Mouse (Mus musculus): Measurements from ENCODE around the gene Fbln1. TPM values are rescaled to one million over a fixed set of nuclear protein-coding genes. Genes with fewer than 3 reads are reported as not detected.

Gene Fbln1
- polyA plus RNA-seq, 1 experiment: not detected

DNA sequence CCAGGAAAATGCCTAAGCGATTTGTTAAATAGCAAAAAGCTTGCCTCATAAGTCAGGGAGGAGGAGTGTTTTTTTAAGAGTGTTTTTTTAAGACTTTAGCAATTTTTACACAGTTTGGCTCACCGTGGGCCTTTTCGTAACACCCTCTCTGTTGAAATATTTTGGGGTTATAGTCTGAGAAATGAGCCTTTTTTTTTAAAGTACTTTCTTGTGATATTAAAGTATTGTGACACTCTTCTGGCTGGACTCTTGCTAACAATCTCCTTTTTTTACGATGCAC lies 26.4 kb downstream of the Fbln1 start:
- H3K9me3 ChIP-seq: peaks cover 7% of the 10 kb centered on the region
- TF ChIP-seq FLI1 (IDR thresholded peaks at IDR 0.05; ENCODE audit: low read length): no peak
- no peak for TF ChIP-seq GATA1 (IDR thresholded peaks at IDR 0.05; ENCODE audit: borderline replicate concordance, low read length)

DNA sequence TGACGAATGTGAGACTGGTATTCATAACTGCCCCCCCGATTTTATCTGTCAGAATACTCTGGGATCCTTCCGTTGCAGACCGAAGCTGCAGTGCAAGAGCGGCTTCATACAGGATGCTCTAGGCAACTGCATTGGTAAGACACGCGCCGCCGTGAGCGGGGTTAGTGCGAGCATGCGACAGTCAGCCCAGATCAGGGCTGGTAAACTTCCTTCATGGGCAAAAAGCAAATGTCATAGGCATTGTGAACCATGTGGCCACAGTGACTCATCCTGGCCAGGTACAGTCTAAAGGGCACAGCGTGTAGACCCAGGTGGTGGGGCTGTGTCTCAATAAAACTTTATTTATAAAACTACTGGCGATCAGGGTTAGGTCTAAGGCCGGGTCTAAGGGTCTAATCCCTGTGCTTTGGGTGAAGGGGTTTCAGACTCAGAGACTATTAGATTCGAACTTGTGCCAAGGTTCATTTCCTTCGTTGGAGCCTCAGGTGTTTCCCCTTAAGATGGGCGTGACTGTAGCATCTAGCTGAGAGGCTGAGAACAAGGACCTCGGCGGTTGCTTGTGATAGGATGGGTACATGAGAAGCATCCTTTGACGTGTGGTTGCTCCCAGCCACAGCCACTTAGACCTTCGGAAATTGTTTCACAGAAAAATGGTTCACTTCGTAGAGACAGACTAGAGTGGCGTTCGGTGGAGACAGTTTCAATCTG lies 26.9 kb downstream of the Fbln1 start:
- Histone ChIP-seq H3K27me3 (replicated peaks) (peaks cover 25% of the 10 kb centered on the region), H3K36me3 (replicated peaks; ENCODE audit: low read length) (no peaks in the 10 kb centered on the region), H3K4me3 (replicated peaks) (no peak overlapping the region), H3K4me1 (peaks cover 9% of the 10 kb centered on the region), H3K9me3 (peaks cover 7% of the 10 kb centered on the region)
- no peak for TF ChIP-seq FLI1 (IDR thresholded peaks at IDR 0.05; ENCODE audit: low read length)
- no peak for TF ChIP-seq GATA1 (IDR thresholded peaks at IDR 0.05; ENCODE audit: borderline replicate concordance, low read length)

More for the DNA sequence above, 26.4 kb downstream of the Fbln1 start:
- Histone ChIP-seq H3K4me3 (replicated peaks) (no peak overlapping the region), H3K27me3 (replicated peaks) (peaks cover 25% of the 10 kb centered on the region), H3K4me1 (peaks cover 9% of the 10 kb centered on the region), H3K36me3 (replicated peaks; ENCODE audit: low read length) (no peaks in the 10 kb centered on the region)

- TF ChIP-seq GATA1 (IDR thresholded peaks at IDR 0.05; ENCODE audit: borderline replicate concordance, low read length) (no peak), FLI1 (IDR thresholded peaks at IDR 0.05; ENCODE audit: low read length) (no peak)
- H3K4me1 ChIP-seq: peaks cover 9% of the 10 kb centered on the region
- H3K9me3 ChIP-seq: peaks cover 7% of the 10 kb centered on the region
Measured at GRCm38 (mm10) chr15:85233251-85233611, 27.5 kb downstream of the Fbln1 start.

GRCm38 (mm10) chr15:85233690-85234089 lies 27.9 kb downstream of the Fbln1 start:
- Histone ChIP-seq H3K4me1 (peaks cover 9% of the 10 kb centered on the region), H3K4me3 (replicated peaks) (no peak overlapping the region), H3K9me3 (peaks cover 7% of the 10 kb centered on the region), H3K27me3 (replicated peaks) (peaks cover 24% of the 10 kb centered on the region), H3K36me3 (replicated peaks; ENCODE audit: low read length) (no peaks in the 10 kb centered on the region)
- TF ChIP-seq GATA1 (IDR thresholded peaks at IDR 0.05; ENCODE audit: borderline replicate concordance, low read length) (no peak), FLI1 (IDR thresholded peaks at IDR 0.05; ENCODE audit: low read length) (no peak)

More at GRCm38 (mm10) chr15:85233251-85233611, 27.5 kb downstream of the Fbln1 start:
- H3K36me3 ChIP-seq (replicated peaks; ENCODE audit: low read length): no peaks in the 10 kb centered on the region
- H3K4me3 ChIP-seq (replicated peaks): no peak overlapping the region
- peaks cover 27% of the 10 kb centered on the region for H3K27me3 ChIP-seq (replicated peaks)

GRCm38 (mm10) chr15:85238821-85239745 lies 33.3 kb downstream of the Fbln1 start:
- Histone ChIP-seq H3K27me3 (replicated peaks) (peaks cover 34% of the 10 kb centered on the region), H3K9me3 (no peaks in the 10 kb centered on the region)

DNA sequence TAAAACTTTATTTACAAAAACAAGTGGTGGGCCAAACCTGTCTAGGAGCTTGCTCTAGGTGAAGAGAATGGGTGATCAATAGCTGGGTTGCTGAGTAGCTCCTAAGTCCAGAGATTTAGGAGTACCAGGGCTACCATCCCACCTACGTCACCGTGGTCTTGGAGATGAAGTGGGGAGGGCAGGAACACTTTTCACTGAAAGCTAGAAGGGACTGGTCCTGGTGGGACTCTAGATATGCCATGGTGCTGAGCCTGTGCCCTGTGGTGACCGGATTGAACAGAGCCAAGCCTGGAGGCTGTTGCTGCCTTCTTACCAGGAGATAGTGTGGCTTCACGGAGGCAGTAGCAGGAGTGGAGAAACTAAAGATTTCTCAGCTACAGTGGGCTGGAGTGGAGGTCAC lies 34.3 kb downstream of the Fbln1 start:
- H3K9me3 ChIP-seq: no peaks in the 10 kb centered on the region
- H3K4me3 ChIP-seq (replicated peaks): no peak overlapping the region
- TF ChIP-seq GATA1 (IDR thresholded peaks at IDR 0.05; ENCODE audit: borderline replicate concordance, low read length) (no peak), FLI1 (IDR thresholded peaks at IDR 0.05; ENCODE audit: low read length) (no peak)
- H3K4me1 ChIP-seq: no peaks in the 10 kb centered on the region
- no peaks in the 10 kb centered on the region for H3K36me3 ChIP-seq (replicated peaks; ENCODE audit: low read length)
- H3K27me3 ChIP-seq (replicated peaks): peaks cover 39% of the 10 kb centered on the region

More at GRCm38 (mm10) chr15:85238821-85239745, 33.3 kb downstream of the Fbln1 start:
- no peak overlapping the region for H3K4me3 ChIP-seq (replicated peaks)
- H3K36me3 ChIP-seq (replicated peaks; ENCODE audit: low read length): no peaks in the 10 kb centered on the region
- H3K4me1 ChIP-seq: no peaks in the 10 kb centered on the region
- TF ChIP-seq FLI1 (IDR thresholded peaks at IDR 0.05; ENCODE audit: low read length): no peak
- TF ChIP-seq GATA1 (IDR thresholded peaks at IDR 0.05; ENCODE audit: borderline replicate concordance, low read length): no peak

DNA sequence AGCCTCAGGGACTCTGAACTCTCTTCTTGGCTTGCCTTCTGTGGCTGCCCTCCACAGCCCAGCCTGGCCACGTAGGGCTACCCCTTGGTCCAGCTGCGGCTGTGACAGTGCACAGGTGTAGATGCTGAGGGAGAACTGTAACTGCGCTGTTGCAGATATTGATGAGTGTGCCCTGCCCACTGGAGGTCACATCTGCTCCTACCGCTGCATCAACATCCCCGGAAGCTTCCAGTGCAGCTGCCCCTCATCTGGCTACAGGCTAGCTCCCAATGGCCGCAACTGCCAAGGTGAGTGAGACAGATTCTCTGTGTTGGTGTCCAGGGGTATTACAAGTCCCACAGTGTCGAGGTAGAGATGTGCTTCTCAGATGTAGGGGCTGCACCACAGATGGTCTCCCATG lies 36.1 kb downstream of the Fbln1 start:
- TF ChIP-seq FLI1 (IDR thresholded peaks at IDR 0.05; ENCODE audit: low read length) (no peak), GATA1 (IDR thresholded peaks at IDR 0.05; ENCODE audit: borderline replicate concordance, low read length) (no peak)
- Histone ChIP-seq H3K4me1 (no peaks in the 10 kb centered on the region), H3K9me3 (no peaks in the 10 kb centered on the region), H3K27me3 (replicated peaks) (peaks cover 47% of the 10 kb centered on the region), H3K4me3 (replicated peaks) (peak overlapping the region; percentile 8), H3K36me3 (replicated peaks; ENCODE audit: low read length) (no peaks in the 10 kb centered on the region)

DNA sequence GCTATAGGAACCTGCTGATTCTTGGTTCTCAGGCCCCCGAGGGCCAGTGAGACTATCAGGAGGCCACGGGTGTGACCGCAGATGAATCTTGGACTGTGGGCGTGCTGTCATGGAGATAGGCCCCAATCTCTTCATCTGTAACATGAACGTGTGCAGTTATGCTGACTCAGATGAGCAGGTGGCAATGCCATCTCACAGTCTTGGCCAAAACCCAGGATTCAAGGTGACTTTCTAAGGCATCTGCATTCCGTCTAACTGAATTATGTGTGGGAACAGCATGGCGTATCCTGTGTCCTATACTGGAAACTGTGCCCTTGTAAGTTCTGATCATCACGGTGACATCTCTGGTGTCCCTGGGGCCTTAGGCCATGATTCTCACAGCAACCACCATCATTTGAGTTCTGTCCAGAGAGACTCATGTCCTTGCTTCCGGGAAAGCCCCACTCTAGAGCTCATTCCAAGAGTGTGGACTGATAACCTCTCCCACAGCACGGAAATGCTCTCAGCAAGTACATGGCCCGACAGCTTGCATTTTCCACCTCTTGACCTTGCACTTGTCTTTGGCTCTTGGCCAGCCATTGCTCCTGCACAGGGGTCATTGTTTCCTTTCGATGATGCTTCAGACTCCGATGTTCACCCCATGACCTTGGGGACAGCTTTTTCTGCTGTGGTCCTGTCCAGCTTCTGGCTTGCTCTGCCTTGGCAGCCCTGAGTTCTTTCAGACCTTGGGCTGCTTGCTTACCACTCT lies 38.8 kb downstream of the Fbln1 start:
- TF ChIP-seq GATA1 (IDR thresholded peaks at IDR 0.05; ENCODE audit: borderline replicate concordance, low read length) (no peak), FLI1 (IDR thresholded peaks at IDR 0.05; ENCODE audit: low read length) (no peak)
- Histone ChIP-seq H3K4me1 (no peaks in the 10 kb centered on the region), H3K4me3 (replicated peaks) (no peak overlapping the region), H3K9me3 (no peaks in the 10 kb centered on the region), H3K27me3 (replicated peaks) (peaks cover 47% of the 10 kb centered on the region), H3K36me3 (replicated peaks; ENCODE audit: low read length) (no peaks in the 10 kb centered on the region)

GRCm38 (mm10) chr15:85245241-85246010 lies 39.7 kb downstream of the Fbln1 start:
- H3K9me3 ChIP-seq: 0 out of 2 replicates have a peak, but pooled peaks cover 8% of the 10 kb centered on the region
- H3K4me1 ChIP-seq: peaks cover 8% of the 10 kb centered on the region
- no peak overlapping the region for H3K4me3 ChIP-seq (replicated peaks)
- H3K27me3 ChIP-seq (replicated peaks): peaks cover 45% of the 10 kb centered on the region
- no peaks in the 10 kb centered on the region for H3K36me3 ChIP-seq (replicated peaks; ENCODE audit: low read length)
- TF ChIP-seq FLI1 (IDR thresholded peaks at IDR 0.05; ENCODE audit: low read length): no peak
- TF ChIP-seq GATA1 (IDR thresholded peaks at IDR 0.05; ENCODE audit: borderline replicate concordance, low read length): no peak
